Mouse (Mus musculus) liver, embryonic 12.5 days (tissue): ENCODE data around the gene Psmd13. TPM values are rescaled to one million over a fixed set of nuclear protein-coding genes. Genes with fewer than 3 reads are reported as not detected.

Experiments
- ATAC-seq: fragments of 200-750 bp; cut with Nextera tagmentation; 2 replicates; pipeline ENCODE4 v1.8.0; 2017; ENCODE audit warnings: moderate number of reproducible peaks, mild to moderate bottlenecking, moderate library complexity
- H3K27ac ChIP-seq: fragments of 300-500 bp; sonication (generic); 2 replicates; pipeline ENCODE4 v1.5.1; 2016; ENCODE audit warnings: mild to moderate bottlenecking
- H3K27me3 ChIP-seq: fragments of 300-500 bp; sonication (generic); replicated peaks from 2 replicates; pipeline ENCODE4 v1.6.1; 2016; ENCODE audit warnings: mild to moderate bottlenecking, moderate library complexity
- H3K36me3 ChIP-seq: fragments of 300-500 bp; sonication (generic); 2 replicates; pipeline ENCODE4 v1.6.1; 2016; ENCODE audit warnings: mild to moderate bottlenecking, moderate library complexity
- H3K4me1 ChIP-seq: fragments of 300-500 bp; sonication (generic); 2 replicates; pipeline ENCODE4 v1.6.1; 2016
- H3K4me2 ChIP-seq: fragments of 300-500 bp; sonication (generic); 2 replicates; pipeline ENCODE4 v1.6.1; 2016; ENCODE audit warnings: mild to moderate bottlenecking, moderate library complexity
- H3K4me3 ChIP-seq: fragments of 300-500 bp; sonication (generic); 2 replicates; pipeline ENCODE4 v1.5.1; 2016; ENCODE audit warnings: mild to moderate bottlenecking, moderate library complexity
- H3K9ac ChIP-seq: fragments of 300-500 bp; sonication (generic); 2 replicates; pipeline ENCODE4 v1.6.1; 2016; ENCODE audit warnings: mild to moderate bottlenecking, moderate library complexity
- H3K9me3 ChIP-seq: fragments of 300-500 bp; sonication (generic); replicated peaks from 2 replicates; pipeline ENCODE4 v1.6.1; 2016; ENCODE audit warnings: mild to moderate bottlenecking, moderate library complexity
- WGBS: fragments of 180-500 bp; shearing (Covaris S2); methylation state at CpG from one replicate; pipeline ENCODE4 v1.1.7; 2016; ENCODE audit not compliant: insufficient replicate concordance; 5-methylcytosine and 5-hydroxymethylcytosine counted together
- polyA plus RNA-seq: library from polyadenylated mRNA; unstranded; fragments of >200 nt; fragmentation: Nextera tagmentation; extraction: Ambion mirVana; gene quantifications from 2 replicates; pipeline ENCODE4 v1.2.1, GENCODE M21; 2016

The Psmd13 gene
- polyA plus RNA-seq, 1 experiment from 2014 or later: 213 TPM

- H3K27me3 ChIP-seq: peaks cover 26% of the 10 kb centered on the region
- H3K4me1 ChIP-seq: peaks cover 34% of the 10 kb centered on the region
- H3K4me2 ChIP-seq: no peak overlapping the region
- no peak for ATAC-seq
- no peak overlapping the region for H3K4me3 ChIP-seq
- no peaks in the 10 kb centered on the region for H3K9me3 ChIP-seq
- WGBS: 43% methylated on average over 7 of the region's 8 CpGs
- no peak overlapping the region for H3K9ac ChIP-seq
- H3K27ac ChIP-seq: no peak overlapping the region
- H3K36me3 ChIP-seq: 0 out of 2 replicates have a peak, but pooled peaks cover 4% of the 10 kb centered on the region
Measured at GRCm38 (mm10) chr7:140939669-140940171, 58.0 kb downstream of the Psmd13 start.

GRCm38 (mm10) chr7:140941222-140942051 lies 59.7 kb downstream of the Psmd13 start, which contains the start of gene Pgghg:
Pgghg (plus strand) TSS chr7:140941391.
- peak within 1 kb of the TSS; percentile 70 for H3K9ac ChIP-seq

GRCm38 (mm10) chr7:140942341-140942740 lies 60.6 kb downstream of the Psmd13 start:
- ATAC-seq: no peak
- Histone ChIP-seq H3K4me1 (peaks cover 51% of the 10 kb centered on the region), H3K36me3 (peaks cover 29% of the 10 kb centered on the region), H3K27ac (peak overlapping the region; percentile 78), H3K4me3 (peak overlapping the region; percentile 62), H3K4me2 (peak overlapping the region; percentile 77), H3K9me3 (no peaks in the 10 kb centered on the region), H3K9ac (peak overlapping the region; percentile 70), H3K27me3 (peaks cover 9% of the 10 kb centered on the region; the same call in 1 of the 2 replicates)
- WGBS: 61% methylated on average over 9 of the region's 9 CpGs

More at GRCm38 (mm10) chr7:140941222-140942051, 59.7 kb downstream of the Psmd13 start, which contains the start of gene Pgghg:
- H3K9me3 ChIP-seq: no peaks in the 10 kb centered on the region
- peaks cover 16% of the 10 kb centered on the region; the same call in 1 of the 2 replicates for H3K27me3 ChIP-seq
- H3K36me3 ChIP-seq: peaks cover 20% of the 10 kb centered on the region
- H3K27ac ChIP-seq: peak within 1 kb of the TSS; percentile 78
- ATAC-seq: peak; percentile 88
- peak within 1 kb of the TSS; percentile 77 for H3K4me2 ChIP-seq
- 1% methylated on average over 33 of the region's 33 CpGs for WGBS
- H3K4me1 ChIP-seq: peaks cover 42% of the 10 kb centered on the region
- peak within 1 kb of the TSS; percentile 62 for H3K4me3 ChIP-seq

GRCm38 (mm10) chr7:140942811-140943210 lies 61.0 kb downstream of the Psmd13 start:
- H3K27ac ChIP-seq: peak overlapping the region; percentile 24; the same call in 1 of the 2 replicates
- no peak for ATAC-seq
- peaks cover 6% of the 10 kb centered on the region; the same call in 1 of the 2 replicates for H3K27me3 ChIP-seq
- H3K4me2 ChIP-seq: no peak overlapping the region
- H3K4me3 ChIP-seq: no peak overlapping the region
- peaks cover 56% of the 10 kb centered on the region for H3K4me1 ChIP-seq
- 85% methylated on average over 10 of the region's 10 CpGs for WGBS
- H3K9ac ChIP-seq: no peak overlapping the region
- no peaks in the 10 kb centered on the region for H3K9me3 ChIP-seq
- H3K36me3 ChIP-seq: peaks cover 32% of the 10 kb centered on the region

GRCm38 (mm10) chr7:140943356-140943755 lies 61.6 kb downstream of the Psmd13 start:
- H3K9ac ChIP-seq: no peak overlapping the region
- ATAC-seq: no peak
- H3K27me3 ChIP-seq: peaks cover 3% of the 10 kb centered on the region; the same call in 1 of the 2 replicates
- H3K9me3 ChIP-seq: no peaks in the 10 kb centered on the region
- WGBS: 84% methylated on average over 4 of the region's 4 CpGs
- no peak overlapping the region for H3K4me3 ChIP-seq
- H3K27ac ChIP-seq: 0 out of 2 replicates have a peak overlapping the region, but pooled peaks have one; percentile 24
- no peak overlapping the region for H3K4me2 ChIP-seq
- peaks cover 61% of the 10 kb centered on the region for H3K4me1 ChIP-seq
- peaks cover 38% of the 10 kb centered on the region for H3K36me3 ChIP-seq

DNA sequence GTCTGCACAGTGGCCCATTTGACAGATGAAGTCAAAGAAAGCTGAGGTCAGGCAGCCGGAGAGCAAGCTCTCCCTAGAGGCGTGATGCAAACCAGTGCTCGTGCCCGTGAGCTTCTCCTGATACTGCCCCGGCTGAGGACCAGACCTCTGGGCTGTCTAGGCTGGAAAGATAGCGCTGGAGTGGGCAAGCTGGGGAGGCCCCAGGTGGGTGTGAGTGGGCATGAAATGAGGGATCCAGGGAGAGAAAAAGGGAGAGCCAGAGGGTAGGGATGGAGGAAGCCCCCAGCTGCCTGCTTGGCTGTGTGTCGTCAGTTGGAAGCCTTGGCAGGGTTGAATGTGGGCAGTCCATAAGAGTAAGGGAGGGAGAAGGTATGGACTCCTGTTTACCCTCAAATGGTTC lies 62.5 kb downstream of the Psmd13 start:
- Histone ChIP-seq H3K4me3 (no peak overlapping the region), H3K4me2 (no peak overlapping the region), H3K27me3 (peaks cover 3% of the 10 kb centered on the region; the same call in 1 of the 2 replicates), H3K36me3 (peaks cover 46% of the 10 kb centered on the region), H3K4me1 (peaks cover 65% of the 10 kb centered on the region), H3K9me3 (no peaks in the 10 kb centered on the region), H3K9ac (no peak overlapping the region), H3K27ac (no peak overlapping the region)
- 68% methylated on average over 7 of the region's 7 CpGs for WGBS
- no peak for ATAC-seq

- Histone ChIP-seq H3K27ac (no peak overlapping the region), H3K36me3 (peaks cover 50% of the 10 kb centered on the region), H3K4me3 (no peak overlapping the region), H3K9me3 (no peaks in the 10 kb centered on the region), H3K4me2 (no peak overlapping the region), H3K9ac (no peak overlapping the region), H3K27me3 (no peaks in the 10 kb centered on the region), H3K4me1 (peaks cover 57% of the 10 kb centered on the region)
- ATAC-seq: no peak
- 74% methylated on average over 5 of the region's 5 CpGs for WGBS
Measured at GRCm38 (mm10) chr7:140945247-140945646, 63.5 kb downstream of the Psmd13 start.

GRCm38 (mm10) chr7:140946311-140946710 lies 64.5 kb downstream of the Psmd13 start:
- Histone ChIP-seq H3K27me3 (no peaks in the 10 kb centered on the region), H3K4me2 (no peak overlapping the region), H3K4me3 (no peak overlapping the region), H3K4me1 (peaks cover 61% of the 10 kb centered on the region), H3K9ac (no peak overlapping the region), H3K36me3 (peaks cover 50% of the 10 kb centered on the region), H3K27ac (0 out of 2 replicates have a peak overlapping the region, but pooled peaks have one; percentile 28), H3K9me3 (no peaks in the 10 kb centered on the region)
- 71% methylated on average over 10 of the region's 10 CpGs for WGBS
- no peak for ATAC-seq

- Histone ChIP-seq H3K36me3 (peaks cover 50% of the 10 kb centered on the region), H3K4me2 (no peak overlapping the region), H3K27ac (peak overlapping the region; percentile 28; the same call in 1 of the 2 replicates), H3K9me3 (no peaks in the 10 kb centered on the region), H3K9ac (peak overlapping the region; percentile 9; the same call in 1 of the 2 replicates), H3K4me1 (peaks cover 64% of the 10 kb centered on the region), H3K27me3 (no peaks in the 10 kb centered on the region), H3K4me3 (no peak overlapping the region)
- ATAC-seq: peak; percentile 21; the same call in 1 of the 2 replicates
- 13% methylated on average over 7 of the region's 7 CpGs for WGBS
Measured at GRCm38 (mm10) chr7:140946980-140947379, 65.2 kb downstream of the Psmd13 start.

DNA sequence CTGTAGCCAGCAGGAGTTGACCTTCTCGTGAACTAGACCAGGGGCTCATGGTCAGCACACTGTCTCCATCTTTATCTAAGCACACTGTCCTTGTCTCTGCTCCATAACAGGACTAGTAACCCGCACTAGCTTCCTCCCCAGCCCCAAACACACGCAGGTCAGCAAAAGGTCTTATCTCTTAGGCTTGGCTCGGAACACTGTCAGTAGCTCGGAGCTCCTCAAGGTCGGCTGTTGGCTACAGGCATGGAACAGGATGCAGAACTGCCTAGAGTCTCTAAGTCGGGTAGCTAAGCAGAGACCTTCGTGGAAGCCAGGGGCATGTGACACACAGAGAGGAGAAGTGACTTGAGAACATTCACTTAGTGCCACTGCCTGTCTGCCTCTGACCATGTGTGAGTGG lies 66.4 kb downstream of the Psmd13 start:
- Histone ChIP-seq H3K9ac (no peak overlapping the region), H3K4me3 (no peak overlapping the region), H3K27ac (peak overlapping the region; percentile 38), H3K9me3 (no peaks in the 10 kb centered on the region), H3K4me2 (no peak overlapping the region), H3K4me1 (peaks cover 60% of the 10 kb centered on the region), H3K27me3 (no peaks in the 10 kb centered on the region), H3K36me3 (peaks cover 56% of the 10 kb centered on the region)
- no peak for ATAC-seq
- 26% methylated on average over 8 of the region's 8 CpGs for WGBS
